Mouse (Mus musculus) kidney, postnatal 4 days (tissue): ENCODE results near the gene Agpat3.
A peak's percentile ranks its signal among the peaks of the same experiment; 100 is the strongest.

Experiments
- DNase-seq, 2 experiments: peaks; one replicate each; pipeline ENCODE4 v3.0.0; 2021; ENCODE audit warnings: mixed read lengths in 2 of 2

Agpat3 gene

GRCm38 (mm10) chr10:78351887-78352665 is at the start of gene Agpat3:
Gene Agpat3, minus strand, starts transcription at chr10:78352489.
- DNase-seq: peak; percentile 77 to 84

DNA sequence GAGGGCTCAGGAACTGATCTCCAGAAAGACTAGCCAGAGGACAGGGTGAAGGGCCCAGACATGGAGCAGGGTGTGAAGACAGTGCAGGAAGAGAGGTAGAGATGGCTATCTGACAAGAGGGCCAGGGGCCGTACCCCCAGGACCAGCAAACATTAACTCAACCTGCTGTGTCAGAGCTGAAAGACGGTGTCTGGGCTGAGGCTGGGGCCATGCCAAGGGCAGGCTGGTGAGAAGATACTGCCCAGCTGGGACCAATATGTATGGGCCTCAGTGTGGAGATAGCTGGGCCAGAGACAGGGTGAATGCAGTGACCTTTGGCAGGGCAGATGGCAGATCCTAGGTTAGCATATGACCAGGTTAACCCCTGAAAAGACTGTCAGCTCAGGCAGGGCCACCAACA is 48.8 kb upstream of the Agpat3 start:
- DNase-seq: no peak

DNA sequence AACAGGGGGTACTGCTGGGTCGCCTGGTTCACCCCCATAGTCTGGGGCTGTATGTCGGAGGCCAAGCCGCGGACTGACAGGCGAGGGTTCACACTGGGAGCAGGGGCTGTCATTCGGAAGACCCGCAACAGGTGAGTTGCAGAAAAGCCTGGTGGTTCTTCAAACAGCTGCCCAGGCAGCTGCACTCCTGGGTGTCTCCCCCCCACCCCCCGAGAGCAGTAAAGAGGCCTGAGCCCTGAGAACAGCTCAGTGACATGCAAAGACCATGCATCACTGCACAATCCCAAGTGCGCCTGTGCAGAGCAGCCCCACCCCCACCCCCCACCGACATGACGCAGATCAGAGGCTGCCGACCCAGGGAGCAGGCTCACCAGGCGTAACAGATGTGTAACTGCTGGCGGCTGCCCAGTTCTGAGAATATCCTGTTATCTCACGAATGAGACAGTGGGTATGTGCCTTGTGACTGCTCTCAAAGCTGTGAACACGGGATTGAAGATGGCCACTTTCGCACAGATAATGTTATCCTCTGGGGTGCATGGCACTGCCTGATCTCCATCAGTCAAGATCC is 46.9 kb upstream of the Agpat3 start:
- peak; percentile 69 to 78 for DNase-seq

- no peak for DNase-seq
Observed at GRCm38 (mm10) chr10:78396625-78396885, 44.3 kb upstream of the Agpat3 start.

- DNase-seq: peak; percentile 98 to 99
Observed at GRCm38 (mm10) chr10:78395819-78396624, 43.7 kb upstream of the Agpat3 start.

DNA sequence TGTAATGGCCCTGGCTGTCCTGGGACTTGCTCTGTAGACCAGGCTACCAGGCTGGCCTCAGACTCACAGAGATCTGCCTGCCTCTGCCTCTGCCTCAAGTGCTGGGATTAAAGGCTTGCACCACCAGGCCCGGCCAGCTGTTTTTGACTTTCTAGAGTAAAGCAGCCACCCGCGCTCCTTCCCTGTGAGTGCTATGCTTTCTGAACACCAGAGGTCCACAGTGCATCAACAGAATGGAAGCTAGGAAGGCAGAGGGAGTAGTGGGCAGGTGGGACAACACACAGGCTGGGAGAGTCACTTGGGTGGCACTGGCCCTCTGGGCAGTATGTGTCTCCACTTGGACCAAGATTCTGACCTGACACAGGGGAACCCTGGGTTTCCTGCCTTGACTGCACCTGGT is 43.1 kb upstream of the Agpat3 start:
- no peak for DNase-seq

DNA sequence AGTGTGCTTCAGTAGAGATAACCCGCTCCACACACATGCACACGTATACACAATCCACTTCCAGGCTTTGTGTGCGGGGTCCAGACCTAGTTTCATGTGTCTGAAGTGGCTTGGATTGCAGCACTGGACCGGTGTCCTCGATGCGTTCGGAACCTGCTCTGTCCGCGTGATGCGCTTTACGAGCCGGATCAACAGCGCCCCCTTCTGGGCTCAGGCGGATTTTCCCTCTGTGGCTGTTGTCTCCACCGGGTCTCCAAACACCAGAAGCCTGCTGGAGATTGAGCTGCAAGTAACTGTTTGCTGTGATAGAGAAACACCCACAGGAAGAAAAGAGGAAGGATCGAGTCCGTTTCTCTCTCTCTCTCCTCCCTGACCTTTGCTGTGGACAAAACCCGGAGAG is 39.8 kb upstream of the Agpat3 start:
- peak; percentile 89 to 91 for DNase-seq

DNA sequence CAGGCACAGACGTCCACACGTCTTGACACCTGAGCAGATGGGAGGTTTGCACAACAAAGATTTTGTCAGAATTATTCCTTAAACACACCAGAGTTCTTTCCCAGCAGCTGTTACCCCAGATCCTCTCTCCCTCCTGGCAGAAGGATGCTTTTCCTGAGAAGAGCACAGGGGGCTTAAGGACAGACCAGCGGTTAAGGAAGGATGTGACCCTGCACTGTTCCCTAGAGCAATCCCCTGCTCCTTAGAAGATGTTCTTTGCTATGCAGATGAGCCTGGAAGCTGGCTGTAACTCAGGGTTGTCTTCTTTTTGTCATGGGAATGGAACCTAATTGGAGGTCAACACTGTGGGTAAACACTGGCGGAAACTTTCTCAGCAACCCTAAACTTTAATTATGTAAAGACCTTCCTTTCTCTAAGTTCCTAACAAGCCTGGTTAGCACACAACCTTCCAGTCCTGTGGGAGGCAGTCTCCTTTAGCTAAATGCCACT is 38.7 kb upstream of the Agpat3 start:
- no peak for DNase-seq

- peak in 1 of 2 experiments; percentile 30 for DNase-seq
Observed at GRCm38 (mm10) chr10:78388216-78388980, 36.1 kb upstream of the Agpat3 start.

- DNase-seq: no peak
Observed at GRCm38 (mm10) chr10:78385520-78385919, 33.2 kb upstream of the Agpat3 start.

- DNase-seq: no peak
Observed at GRCm38 (mm10) chr10:78383567-78383966, 31.3 kb upstream of the Agpat3 start.

- no peak for DNase-seq
Observed at GRCm38 (mm10) chr10:78378516-78378915, 26.2 kb upstream of the Agpat3 start.

DNA sequence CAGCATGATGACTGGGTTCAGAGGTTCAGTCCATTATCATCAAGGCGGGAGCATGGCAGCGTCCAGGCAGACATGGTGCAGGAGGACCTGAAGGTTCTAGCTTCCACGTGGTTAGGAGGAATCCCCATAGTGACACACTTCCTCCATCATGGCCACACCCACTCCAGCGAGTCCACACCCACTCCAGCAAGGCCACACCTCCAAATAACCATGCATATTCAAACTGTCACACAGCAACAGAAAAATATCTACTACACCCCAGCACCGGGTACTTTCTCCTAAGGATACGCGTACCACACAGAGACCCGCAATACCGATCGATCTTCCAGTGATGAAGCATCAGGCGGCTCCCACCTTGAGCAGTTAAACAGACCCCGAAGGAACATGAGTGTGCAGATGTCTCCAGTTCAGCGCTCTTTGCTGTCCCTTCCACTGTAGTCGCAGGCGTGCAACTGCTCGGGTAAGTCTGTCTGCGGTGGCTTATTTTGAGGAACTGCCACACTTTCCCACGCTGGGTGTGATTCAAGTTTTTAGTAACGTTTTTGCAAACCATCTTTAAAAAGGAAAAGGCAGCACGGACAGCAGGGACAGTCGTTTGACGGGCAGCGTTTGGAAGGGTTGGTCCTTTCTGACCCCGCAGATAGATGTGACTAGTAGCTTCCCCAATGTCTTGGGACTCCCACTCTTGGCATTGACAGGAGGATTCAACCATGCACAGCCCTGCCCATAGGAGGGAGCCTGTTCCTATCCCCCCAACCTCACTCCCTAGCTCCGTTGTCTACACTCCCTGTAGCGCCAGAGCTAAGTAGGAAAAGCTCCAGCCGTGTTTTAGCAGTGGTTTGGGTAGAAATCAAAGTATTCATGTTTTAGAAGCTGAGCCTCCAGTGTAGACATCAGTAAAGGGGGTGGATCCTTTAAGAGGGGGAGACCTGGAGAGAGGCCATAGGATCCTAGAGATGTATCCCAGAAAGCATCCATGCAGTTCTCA is 20.7 kb upstream of the Agpat3 start:
- no peak for DNase-seq

DNA sequence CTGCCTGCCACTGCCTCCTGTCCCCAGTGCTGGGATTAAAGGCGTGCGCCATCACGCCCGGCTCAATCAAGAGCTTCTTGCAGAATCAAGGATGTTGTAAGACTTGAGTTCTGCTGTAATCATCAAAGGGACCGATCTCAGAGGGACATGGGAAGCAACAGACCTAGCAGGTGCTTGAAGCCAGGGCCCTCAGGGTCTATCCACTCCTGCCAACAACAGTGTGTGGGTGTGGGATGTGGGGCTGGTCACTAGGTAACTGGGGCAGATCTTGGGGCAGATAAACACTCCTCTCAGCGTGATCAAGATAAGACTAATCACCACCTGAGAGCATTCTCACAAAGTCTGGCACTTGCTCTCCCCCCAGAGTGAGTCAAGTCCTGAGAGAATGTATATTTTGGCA is 19.5 kb upstream of the Agpat3 start:
- no peak for DNase-seq

GRCm38 (mm10) chr10:78367586-78367985 is 15.3 kb upstream of the Agpat3 start:
- DNase-seq: no peak

DNA sequence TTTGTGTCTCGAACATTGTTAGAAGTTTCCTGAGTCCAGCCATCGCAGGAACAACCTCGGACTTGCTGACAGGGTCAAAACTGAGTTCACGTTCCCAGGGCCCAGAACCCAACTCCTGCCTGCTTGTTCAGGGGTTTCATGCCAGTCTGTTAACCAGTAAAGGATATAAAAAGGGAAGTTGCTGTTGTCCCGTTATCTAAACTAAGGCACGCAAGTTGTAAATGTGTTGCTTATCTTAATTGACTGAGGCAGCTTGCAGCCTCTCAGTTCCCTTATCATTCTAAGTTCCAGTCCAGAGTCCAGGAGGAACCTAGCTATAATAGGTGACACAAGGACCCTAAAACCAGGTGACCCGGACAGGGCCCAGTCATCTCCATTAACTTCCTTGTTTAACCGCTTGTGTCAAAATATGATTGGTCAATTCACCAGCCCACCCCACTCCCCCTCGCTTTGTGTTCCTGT is 14.6 kb upstream of the Agpat3 start:
- no peak for DNase-seq

GRCm38 (mm10) chr10:78366195-78366834 is 14.0 kb upstream of the Agpat3 start:
- no peak for DNase-seq

GRCm38 (mm10) chr10:78365555-78365954 is 13.3 kb upstream of the Agpat3 start:
- DNase-seq: no peak

- DNase-seq: no peak
Observed at GRCm38 (mm10) chr10:78364106-78364505, 11.8 kb upstream of the Agpat3 start.

DNA sequence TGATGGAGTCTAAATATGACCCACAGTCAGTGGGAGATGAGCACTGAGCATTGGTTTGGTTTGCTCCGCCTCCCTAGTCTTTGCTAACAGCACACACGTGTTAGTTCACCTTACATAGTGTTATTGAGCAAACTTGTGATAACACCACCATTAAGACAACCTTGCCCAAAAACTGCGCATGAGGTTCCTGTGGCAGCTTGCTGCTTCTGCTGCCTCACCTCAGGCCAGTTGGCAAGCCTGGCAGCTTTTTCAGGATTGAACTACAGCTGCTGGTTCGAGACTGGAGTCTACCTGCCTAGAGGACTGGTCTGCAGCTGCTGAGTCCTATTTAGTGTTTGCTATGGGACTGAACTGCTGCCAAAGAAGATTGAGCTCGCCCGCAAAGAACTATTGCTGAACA is 11.1 kb upstream of the Agpat3 start:
- no peak for DNase-seq

DNA sequence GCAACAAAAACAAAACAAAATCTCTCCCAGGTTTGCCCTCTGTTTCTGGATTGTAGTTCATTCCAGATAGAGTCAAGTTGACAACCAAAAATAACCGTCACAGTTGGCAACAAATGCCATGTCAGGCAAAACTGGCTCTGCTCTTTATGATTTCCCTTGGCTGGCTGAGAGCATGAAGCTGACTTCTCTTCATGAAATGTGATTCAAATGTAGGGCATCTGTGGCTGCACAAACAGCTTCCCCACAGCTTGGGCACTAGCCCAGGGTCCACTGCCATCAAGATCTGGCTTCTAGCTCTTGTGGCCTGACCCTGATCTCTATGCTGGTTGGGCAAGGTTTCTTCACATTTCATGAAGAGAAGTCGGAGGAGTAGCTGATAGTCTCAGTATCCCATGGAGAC is 9.7 kb upstream of the Agpat3 start:
- DNase-seq: no peak
